In the genomic region with DNA sequence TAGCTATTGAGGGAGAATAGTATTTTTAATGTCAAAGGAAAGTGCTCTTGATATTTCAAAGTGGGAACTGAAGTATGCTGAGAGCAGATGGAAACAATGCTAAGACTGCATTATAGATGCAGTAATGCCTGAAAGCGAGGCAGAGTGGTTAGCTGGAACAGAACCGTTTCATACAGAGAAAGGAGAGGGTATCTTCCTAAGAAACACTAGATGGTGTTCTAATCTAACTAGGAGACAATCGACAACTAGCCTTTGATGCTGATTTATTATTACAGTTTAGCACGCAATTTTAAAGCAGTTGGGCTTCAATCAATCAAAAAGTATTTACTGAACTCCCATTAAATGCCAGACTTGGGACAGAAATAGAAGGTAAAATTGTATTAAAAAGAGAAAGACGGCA, we compare ENCODE assay signal across 19 mouse cellular contexts.
DNase-seq lines count a peak whose midpoint lies in the region; ATAC-seq and TF ChIP-seq lines count a peak whose summit lies in the region.
"Had no signal": no experiment of that assay in that cellular context is flagged by ENCODE, and none has a peak within 500 bp of the region (broad histone marks: within the 10 kb centered on the region; RNA-seq: fewer than 3 reads in every experiment).

No protein-coding gene starts in this region.

- ATAC-seq in frontal cortex, adult (ENCODE audit: low TSS enrichment) = peak; percentile 87
- ATAC-seq in midbrain, embryonic 14.5 days (ENCODE audit: low FRiP score, low TSS enrichment) = no peak
- no peak for ATAC-seq in midbrain, embryonic 11.5 days (ENCODE audit: low FRiP score)
- no peak for ATAC-seq in stomach, postnatal 0 days (ENCODE audit: low FRiP score, low TSS enrichment)
- no peak for ATAC-seq in intestine, embryonic 15.5 days
- ATAC-seq: forebrain, embryonic 15.5 days; inflammation-experienced regulatory T-cells, adult 6 months had no signal

- H3K27ac ChIP-seq in midbrain, embryonic 14.5 days (replicated peaks; ENCODE audit: low read depth, low read length) = no peak overlapping the region
- H3K27ac ChIP-seq in midbrain, embryonic 11.5 days (ENCODE audit: low read depth, low read length) = no peak overlapping the region
- H3K27ac ChIP-seq in stomach, postnatal 0 days (replicated peaks) = no peak overlapping the region
- H3K27ac ChIP-seq in intestine, embryonic 15.5 days = no peak overlapping the region
- H3K27ac ChIP-seq: embryonic facial prominence, embryonic 15.5 days; forebrain, embryonic 10.5 days; forebrain, embryonic 15.5 days; gastrocnemius, adult 2 months; hindbrain, embryonic 10.5 days; hindbrain, embryonic 15.5 days had no signal

- TF ChIP-seq CTCF in stomach, postnatal 0 days (IDR thresholded peaks at IDR 0.05; ENCODE audit: low read depth) = peak; percentile 18; the same call in 1 of the 2 replicates

- H3K36me3 ChIP-seq in midbrain, embryonic 14.5 days (ENCODE audit: control insufficient read depth, insufficient read depth, low read length) = no peaks in the 10 kb centered on the region
- no peaks in the 10 kb centered on the region for H3K36me3 ChIP-seq in midbrain, embryonic 11.5 days (ENCODE audit: control insufficient read depth, insufficient read depth, low read length)
- no peaks in the 10 kb centered on the region for H3K36me3 ChIP-seq in stomach, postnatal 0 days (ENCODE audit: control insufficient read depth, insufficient read depth, low read length)
- H3K36me3 ChIP-seq in intestine, embryonic 15.5 days = no peaks in the 10 kb centered on the region
- H3K36me3 ChIP-seq: embryonic facial prominence, embryonic 15.5 days; forebrain, embryonic 10.5 days; forebrain, embryonic 15.5 days; heart, embryonic 12.5 days; hindbrain, embryonic 10.5 days; hindbrain, embryonic 15.5 days had no signal

- H3K4me1 ChIP-seq in midbrain, embryonic 14.5 days (ENCODE audit: control insufficient read depth, insufficient read depth, low read length) = no peaks in the 10 kb centered on the region
- no peaks in the 10 kb centered on the region for H3K4me1 ChIP-seq in midbrain, embryonic 11.5 days (ENCODE audit: control insufficient read depth, insufficient read depth, low read length)
- H3K4me1 ChIP-seq in stomach, postnatal 0 days (replicated peaks; ENCODE audit: control insufficient read depth, insufficient read depth) = no peaks in the 10 kb centered on the region
- H3K4me1 ChIP-seq in intestine, embryonic 15.5 days (replicated peaks) = no peaks in the 10 kb centered on the region
- H3K4me1 ChIP-seq: embryonic facial prominence, embryonic 15.5 days; forebrain, embryonic 10.5 days; forebrain, embryonic 15.5 days; heart, embryonic 12.5 days; hindbrain, embryonic 10.5 days; hindbrain, embryonic 15.5 days had no signal

- no peaks in the 10 kb centered on the region for H3K27me3 ChIP-seq in midbrain, embryonic 14.5 days (ENCODE audit: control insufficient read depth, insufficient read depth, low read length)
- no peaks in the 10 kb centered on the region for H3K27me3 ChIP-seq in midbrain, embryonic 11.5 days (ENCODE audit: control insufficient read depth, insufficient read depth, low read length)
- no peaks in the 10 kb centered on the region for H3K27me3 ChIP-seq in stomach, postnatal 0 days (ENCODE audit: control insufficient read depth, insufficient read depth, low read length)
- no peaks in the 10 kb centered on the region for H3K27me3 ChIP-seq in intestine, embryonic 15.5 days (replicated peaks)
- H3K27me3 ChIP-seq: embryonic facial prominence, embryonic 15.5 days; forebrain, embryonic 15.5 days; heart, embryonic 12.5 days; hindbrain, embryonic 15.5 days had no signal

- no peaks in the 10 kb centered on the region for H3K9me3 ChIP-seq in midbrain, embryonic 14.5 days (ENCODE audit: control insufficient read depth, low read length)
- no peaks in the 10 kb centered on the region for H3K9me3 ChIP-seq in midbrain, embryonic 11.5 days (ENCODE audit: control insufficient read depth, low read length)
- no peaks in the 10 kb centered on the region for H3K9me3 ChIP-seq in stomach, postnatal 0 days (ENCODE audit: control insufficient read depth, low read length)
- no peaks in the 10 kb centered on the region for H3K9me3 ChIP-seq in intestine, embryonic 15.5 days
- H3K9me3 ChIP-seq: embryonic facial prominence, embryonic 15.5 days; forebrain, embryonic 10.5 days; forebrain, embryonic 15.5 days; heart, embryonic 12.5 days; hindbrain, embryonic 10.5 days; hindbrain, embryonic 15.5 days had no signal

- no peak overlapping the region for H3K9ac ChIP-seq in midbrain, embryonic 14.5 days (replicated peaks; ENCODE audit: low read length)
- H3K9ac ChIP-seq in midbrain, embryonic 11.5 days (ENCODE audit: low read length) = no peak overlapping the region
- H3K9ac ChIP-seq in stomach, postnatal 0 days (ENCODE audit: low read length) = no peak overlapping the region
- H3K9ac ChIP-seq in intestine, embryonic 15.5 days = no peak overlapping the region
- H3K9ac ChIP-seq: embryonic facial prominence, embryonic 15.5 days; forebrain, embryonic 15.5 days; heart, embryonic 12.5 days; hindbrain, embryonic 15.5 days had no signal

- no peak for TF ChIP-seq EP300 in stomach, postnatal 0 days (optimal IDR thresholded peaks at IDR 0.05)

- no peak overlapping the region for H3K4me2 ChIP-seq in midbrain, embryonic 14.5 days (ENCODE audit: low read length)
- no peak overlapping the region for H3K4me2 ChIP-seq in midbrain, embryonic 11.5 days
- H3K4me2 ChIP-seq in stomach, postnatal 0 days (replicated peaks; ENCODE audit: low read depth) = no peak overlapping the region
- H3K4me2 ChIP-seq in intestine, embryonic 15.5 days (replicated peaks) = no peak overlapping the region
- H3K4me2 ChIP-seq: embryonic facial prominence, embryonic 15.5 days; forebrain, embryonic 15.5 days; heart, embryonic 12.5 days; hindbrain, embryonic 15.5 days had no signal

- 63% methylated on average over 5 of the region's 5 CpGs for WGBS in midbrain, embryonic 14.5 days
- WGBS in midbrain, embryonic 11.5 days = 70% methylated on average over 5 of the region's 5 CpGs
- 47% methylated on average over 5 of the region's 5 CpGs for WGBS in stomach, postnatal 0 days
- WGBS in intestine, embryonic 15.5 days = 60% methylated on average over 5 of the region's 5 CpGs

- H3K4me3 ChIP-seq in midbrain, embryonic 14.5 days (replicated peaks; ENCODE audit: low read depth, low read length) = no peak overlapping the region
- no peak overlapping the region for H3K4me3 ChIP-seq in midbrain, embryonic 11.5 days (ENCODE audit: low read depth, low read length)
- H3K4me3 ChIP-seq in stomach, postnatal 0 days (ENCODE audit: low read depth, low read length) = no peak overlapping the region
- H3K4me3 ChIP-seq in intestine, embryonic 15.5 days (replicated peaks) = no peak overlapping the region
- H3K4me3 ChIP-seq: embryonic facial prominence, embryonic 15.5 days; erythroblast, embryonic 14.5 days; forebrain, embryonic 10.5 days; forebrain, embryonic 15.5 days; gastrocnemius, adult 2 months; heart, embryonic 12.5 days; hindbrain, embryonic 10.5 days; hindbrain, embryonic 15.5 days had no signal

- no peak for DNase-seq in frontal cortex, postnatal 14 days (ENCODE audit: low spot score in 2 of 2)
- peak; percentile 1 for DNase-seq in midbrain, embryonic 14.5 days
- no peak for DNase-seq in midbrain, embryonic 11.5 days (ENCODE audit: low spot score, missing footprints)
- peak; percentile 1 for DNase-seq in NIH3T3 (ENCODE audit: low read depth)
- DNase-seq in stomach, postnatal 0 days (ENCODE audit: low spot score) = no peak
- DNase-seq: adrenal gland, adult 8-10 months; embryo, embryonic 11 days; gastrocnemius, adult 2 months; gastrocnemius, postnatal 25 days had no signal

Comparison
In these comparisons a context has a peak if more than half of its experiments do, and no peak if none do; other contexts are left out.
1. DNase-seq: peak in midbrain, embryonic 14.5 days (single experiment) and NIH3T3 (single experiment); none in frontal cortex, postnatal 14 days (0 of 2), midbrain, embryonic 11.5 days (single experiment) and stomach, postnatal 0 days (single experiment).